Mouse (Mus musculus): ENCODE measurements around the gene Fgfr2. TPM values are rescaled to one million over a fixed set of nuclear protein-coding genes. Genes with fewer than 3 reads are reported as not detected.
"Not testable (repeated sequence)": the region's sequence is repeated elsewhere in the genome, so short reads cannot be mapped to it uniquely, and the experiment has no call there.

The Fgfr2 gene
- total RNA-seq, 2 experiments from 2014 or later, result 1.5 to 1.7 TPM

DNA sequence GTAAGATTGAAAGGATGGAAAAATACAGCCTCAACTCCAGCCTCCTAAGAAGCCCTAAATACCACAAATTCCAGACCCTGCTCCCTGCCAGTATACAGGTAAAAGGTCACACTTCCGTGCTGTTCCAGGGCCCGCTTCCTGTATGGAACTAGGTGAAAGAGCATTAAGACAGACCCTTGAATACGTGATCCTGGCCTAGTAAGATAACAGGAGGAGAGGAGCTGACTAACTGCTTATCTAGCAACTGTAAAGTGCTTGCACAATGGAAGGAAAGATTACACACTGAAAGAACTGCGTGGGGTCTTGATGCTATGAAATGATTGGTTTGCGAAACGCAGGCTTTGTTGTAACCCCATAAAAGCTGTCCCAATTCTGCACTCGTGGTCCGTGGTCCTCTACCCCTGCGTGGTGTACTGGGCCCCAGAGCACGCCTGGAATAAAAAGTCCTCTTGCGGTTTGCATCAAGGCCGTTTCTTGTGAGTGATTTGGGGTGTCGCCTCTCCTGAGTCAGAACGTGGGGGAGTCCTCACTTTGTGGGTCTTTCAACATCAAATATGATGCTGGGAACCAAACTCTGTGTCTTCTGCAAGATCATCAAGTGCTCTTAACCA is 2602.2 kb downstream of the Fgfr2 start:
- DNase-seq, result no peak
- intact Hi-C loops (cut with DNase I), result loop anchor here (2.0 kb wide), 1 partner anchor 26 kb away; no protein-coding TSS in a partner anchor

DNA sequence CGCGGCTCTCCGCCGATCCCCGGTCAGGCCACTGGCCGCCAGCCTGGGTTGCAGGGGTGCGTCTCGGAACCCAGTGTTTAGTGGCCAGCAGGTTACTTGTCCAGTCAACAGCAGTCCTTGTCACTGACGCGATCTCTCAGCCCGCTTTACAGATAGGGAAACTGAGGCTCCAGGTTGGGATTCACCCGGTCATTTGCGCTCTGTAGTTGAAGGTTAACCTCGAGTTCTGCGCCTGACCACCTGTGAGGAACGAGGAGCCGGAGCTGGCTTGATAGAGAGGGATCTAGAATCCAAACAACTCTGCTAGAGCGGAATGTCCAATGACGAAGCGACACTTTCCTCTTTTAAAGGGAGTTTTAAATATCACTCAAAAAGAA is 2603.1 kb downstream of the Fgfr2 start, which contains the start of gene Ate1:
Gene Ate1 (minus strand): TSS at position 321 of the 377 bp plus-strand sequence.
- intact Hi-C loops (cut with DNase I), result loop anchor here (2.0 kb wide), 1 partner anchor 27 kb away; no protein-coding TSS in a partner anchor
- DNase-seq, result no peak

DNA sequence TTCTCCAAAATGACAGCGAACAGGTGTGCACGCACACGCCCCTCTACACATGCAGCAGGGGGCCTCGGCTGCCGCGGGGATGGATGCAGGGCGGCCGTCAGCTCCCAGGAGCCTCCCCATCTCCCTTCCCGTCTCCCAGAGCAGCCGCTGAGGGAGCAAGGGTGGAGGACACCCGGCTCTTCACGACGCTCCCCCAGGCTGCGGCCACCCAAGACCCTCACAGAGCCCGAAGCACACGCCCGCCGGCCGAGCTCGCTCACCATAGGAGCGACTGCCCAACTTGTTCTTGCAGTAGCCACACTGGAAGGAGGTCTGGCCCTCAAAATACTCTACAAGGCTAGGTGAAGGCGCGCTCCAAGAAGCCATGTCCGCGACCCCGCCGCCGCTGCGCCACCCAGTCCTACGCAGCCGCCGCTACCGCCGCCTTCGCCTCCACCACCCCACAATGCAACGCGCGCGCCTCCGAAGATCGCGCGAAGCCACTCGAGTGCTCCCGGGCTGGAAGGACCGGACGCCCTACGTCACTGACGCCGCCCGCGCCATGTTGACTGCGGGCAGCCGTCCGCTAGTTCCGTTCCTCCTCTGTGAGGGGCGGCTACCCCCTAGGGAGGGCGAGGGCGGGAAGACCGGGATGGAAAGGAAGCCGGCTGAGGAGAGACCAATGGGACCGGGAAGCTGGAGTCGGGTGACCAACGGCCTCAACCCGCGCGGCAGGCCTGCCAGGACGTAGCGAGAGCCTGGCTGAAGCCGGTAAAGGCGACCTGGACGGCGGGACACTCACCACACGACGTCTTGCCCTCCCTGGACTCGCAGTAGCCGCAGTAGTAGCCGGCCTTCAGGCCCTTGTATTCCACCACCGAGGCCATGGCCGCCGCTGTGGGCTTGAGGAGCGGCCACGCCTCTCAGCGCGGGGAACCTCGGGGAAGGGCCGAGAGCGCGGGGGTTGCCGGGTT is 2603.8 kb downstream of the Fgfr2 start:
- DNase-seq, result peak; percentile 99
- intact Hi-C loops (cut with DNase I), result loop anchor here (2.0 to 10.0 kb wide), 2 partner anchors 27 to 345 kb away; partner anchors contain the start of gene Plekha1

DNA sequence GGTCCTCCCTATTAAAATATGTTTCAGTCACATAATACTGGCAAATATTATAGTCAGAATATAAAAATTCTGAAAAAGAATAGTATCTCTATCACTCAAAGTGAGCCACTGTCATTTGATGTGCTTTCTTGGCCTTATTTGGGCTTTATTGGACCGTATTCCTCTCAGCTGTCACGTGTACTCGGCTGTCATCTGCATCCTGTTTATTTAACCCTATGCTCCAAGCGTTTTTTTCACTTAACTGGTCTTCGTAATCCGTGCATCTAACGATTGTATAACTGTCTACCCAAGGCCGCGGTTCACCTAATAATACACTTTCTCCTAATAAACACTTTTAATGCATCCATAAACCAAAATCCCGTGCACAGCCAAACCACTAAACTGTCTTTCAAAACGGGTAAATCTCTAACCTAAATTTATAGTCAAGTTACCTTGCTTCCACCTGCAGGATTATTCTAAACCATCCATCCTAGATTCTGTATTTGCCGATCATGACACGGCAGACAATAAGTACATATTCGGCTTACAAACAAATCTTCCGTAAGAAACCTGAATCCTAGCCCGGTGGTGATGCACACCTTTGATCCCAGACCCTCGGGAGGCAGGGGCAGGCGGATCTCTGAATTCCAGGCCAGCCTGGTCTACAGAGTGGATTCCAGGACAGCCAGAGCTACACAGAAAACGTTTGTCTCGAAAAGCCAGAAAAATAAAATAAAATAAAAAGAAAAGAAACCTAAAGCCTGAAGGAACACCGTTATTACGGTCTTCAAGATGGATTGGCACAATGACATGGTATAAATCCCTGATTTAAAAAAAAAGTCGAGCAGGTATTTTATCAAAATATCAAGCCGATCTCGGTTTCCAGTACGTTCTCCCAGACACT is 2604.7 kb downstream of the Fgfr2 start:
- intact Hi-C loops (cut with DNase I), result loop anchor here (10.0 kb wide), 1 partner anchor 346 kb away; the partner anchor contains the start of gene Plekha1
- peak in 1 of 2 experiments; percentile 16 for DNase-seq

DNA sequence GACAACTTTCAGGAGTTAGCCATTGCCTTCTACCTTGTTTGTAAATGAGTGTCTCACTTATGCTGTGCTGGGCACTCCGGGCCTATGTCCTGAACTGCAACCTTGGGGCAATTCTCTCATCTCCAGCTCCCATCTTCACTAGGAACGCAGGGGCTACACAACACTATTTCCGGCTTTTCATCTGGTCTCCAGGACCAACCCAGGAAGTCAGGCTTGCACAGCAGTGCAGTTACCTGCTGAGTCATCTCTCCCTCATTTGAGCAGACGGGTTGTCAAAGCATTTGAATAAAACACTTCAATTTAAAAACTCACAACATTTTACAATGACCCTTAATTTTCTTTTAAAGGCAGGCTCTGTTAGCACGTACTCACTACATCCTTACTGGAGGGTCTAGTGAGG is 2612.9 kb downstream of the Fgfr2 start:
- intact Hi-C loops (cut with DNase I), result loop anchor here (10.0 kb wide), 1 partner anchor 355 kb away; the partner anchor contains the start of gene Plekha1
- DNase-seq, result no peak

DNA sequence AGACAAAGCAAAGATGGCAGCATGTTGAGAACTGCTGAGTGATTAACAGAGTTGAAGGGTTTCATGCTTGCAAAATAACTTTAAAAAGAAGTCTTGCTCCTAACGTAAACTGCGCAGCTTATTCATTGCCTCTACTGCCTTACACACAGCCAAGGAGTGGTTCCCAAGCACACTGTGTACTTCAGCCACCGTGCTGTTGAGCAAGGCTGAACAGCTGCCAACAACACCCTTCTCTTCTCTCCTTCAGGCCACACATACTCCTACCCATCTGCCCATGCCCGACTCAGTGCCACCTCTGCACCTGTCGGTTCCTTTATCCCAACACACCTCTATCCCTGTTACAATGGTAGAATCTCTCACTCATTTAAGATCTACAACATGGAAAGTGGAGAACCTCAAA is 2620.1 kb downstream of the Fgfr2 start:
- no peak for DNase-seq
- intact Hi-C loops (cut with DNase I), result no loop called here

DNA sequence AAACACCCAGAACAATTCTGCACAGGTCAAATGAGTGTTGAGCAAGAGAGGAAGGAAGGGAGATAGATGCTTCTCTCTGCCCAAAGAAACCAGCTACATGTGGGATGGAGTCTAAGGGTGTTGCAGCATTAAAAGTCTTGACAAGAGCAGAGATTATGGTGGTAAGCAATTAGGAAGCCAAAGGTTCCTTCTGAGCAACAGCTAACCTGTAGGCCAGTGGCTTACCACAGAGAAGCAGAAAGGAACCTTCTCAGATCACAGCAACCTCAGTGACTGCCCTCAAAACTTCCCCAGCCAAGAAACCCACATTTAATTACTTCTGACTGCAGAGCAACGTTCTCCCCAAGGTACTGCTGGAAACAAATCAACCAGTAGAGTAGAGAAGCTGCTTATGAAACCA is 2621.7 kb downstream of the Fgfr2 start:
- DNase-seq, result no peak
- intact Hi-C loops (cut with DNase I), result no loop called here

DNA sequence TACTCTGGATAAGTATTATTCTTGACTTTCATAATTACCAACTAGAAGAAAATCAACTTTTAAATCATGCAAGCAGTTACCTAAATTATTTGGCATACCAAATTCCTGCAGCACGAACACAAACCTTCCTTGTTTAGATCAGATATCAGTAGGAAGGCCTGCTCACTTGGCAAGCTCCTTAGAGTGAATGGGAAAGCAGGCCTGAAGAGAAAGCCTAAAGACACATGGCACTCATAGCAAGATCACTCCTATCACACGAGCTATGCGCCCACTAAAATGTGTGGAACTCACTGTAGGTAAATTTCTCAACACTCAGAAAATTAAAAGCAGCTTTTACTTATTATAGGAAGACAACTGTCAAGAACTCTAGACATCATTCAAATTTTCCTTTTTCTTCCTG is 2629.8 kb downstream of the Fgfr2 start:
- DNase-seq, result no peak
- intact Hi-C loops (cut with DNase I), result no loop called here

DNA sequence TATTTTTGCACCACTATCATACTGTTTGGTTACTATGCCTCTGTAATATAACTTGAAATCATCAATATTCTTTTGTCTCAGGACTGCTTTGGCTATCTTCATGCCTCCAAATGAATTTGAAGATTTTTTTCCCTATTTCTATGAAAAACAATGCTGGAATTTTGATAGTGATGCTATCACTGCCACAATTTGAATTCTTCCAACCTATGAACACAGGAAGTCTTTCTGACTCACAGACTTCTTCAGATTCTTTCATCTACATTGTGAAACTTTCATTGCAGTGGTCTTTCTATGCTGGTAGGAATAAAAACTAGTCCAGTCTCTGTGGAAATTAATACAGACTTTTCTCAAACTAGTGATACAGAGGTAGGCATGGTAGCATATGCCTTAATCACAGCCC is 2631.1 kb downstream of the Fgfr2 start:
- DNase-seq, result no peak
- intact Hi-C loops (cut with DNase I), result no loop called here

DNA sequence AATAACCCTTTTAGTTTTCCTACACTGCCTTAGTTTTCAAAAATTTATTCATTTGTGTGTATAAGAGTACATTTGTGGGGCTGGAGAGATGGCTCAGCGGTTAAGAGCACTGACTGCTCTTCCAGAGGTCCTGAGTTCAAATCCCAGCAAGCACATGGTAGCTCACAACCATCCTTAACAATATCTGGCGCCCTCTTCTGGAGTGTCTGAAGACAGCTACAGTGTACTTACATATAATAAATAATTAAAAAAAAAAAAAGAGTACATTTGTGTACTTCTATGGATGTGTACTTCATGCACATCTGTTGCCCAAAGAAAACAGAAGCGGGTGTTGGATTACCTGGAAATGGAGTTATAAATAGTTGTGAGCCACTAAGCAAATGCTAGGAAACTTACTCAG is 2644.1 kb downstream of the Fgfr2 start:
- intact Hi-C loops (cut with DNase I), result loop anchor here (5.0 kb wide), 2 partner anchors 87 to 492 kb away; no protein-coding TSS in a partner anchor
- DNase-seq, result not testable (repeated sequence)

DNA sequence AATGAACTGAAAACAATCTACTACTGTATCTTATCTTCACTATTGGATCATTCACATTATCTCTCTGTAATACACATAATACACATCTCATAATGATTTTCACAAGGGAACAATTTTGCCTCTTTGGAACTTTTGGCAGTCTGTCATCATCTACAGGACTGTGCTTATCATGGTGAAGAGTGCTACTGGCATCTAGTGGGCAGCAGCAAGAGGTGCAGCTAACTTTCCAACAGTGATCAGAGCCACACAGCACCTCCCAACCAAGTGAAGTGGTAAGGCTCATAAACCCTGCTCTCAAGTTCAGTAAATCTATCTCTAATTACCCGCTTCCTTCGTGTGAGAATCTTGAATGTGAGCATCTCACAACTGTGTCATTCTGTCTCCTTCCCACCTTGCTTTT is 2647.2 kb downstream of the Fgfr2 start:
- intact Hi-C loops (cut with DNase I), result loop anchor here (1.0 to 5.0 kb wide), 4 partner anchors 84 to 823 kb away; no protein-coding TSS in a partner anchor
- DNase-seq, result peak; percentile 22 to 38

DNA sequence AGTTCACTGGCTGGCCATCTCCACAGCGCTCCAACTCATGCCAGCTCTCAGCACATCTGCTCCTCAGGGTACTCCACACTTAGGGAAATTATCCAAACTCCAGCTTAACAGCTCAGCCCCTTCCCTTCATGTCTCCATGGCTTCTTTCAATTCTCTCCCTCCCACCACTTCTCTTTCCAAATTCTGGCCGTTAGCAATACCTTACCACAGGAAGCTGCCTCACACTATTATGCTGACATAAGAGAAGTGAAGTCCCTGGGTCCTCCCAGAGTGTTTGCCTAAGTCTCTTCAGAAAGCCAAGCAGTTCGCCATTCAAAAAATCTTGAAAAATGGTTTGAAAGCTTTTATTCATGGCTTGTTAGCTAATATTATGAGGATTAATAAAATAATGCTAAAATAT is 2649.3 kb downstream of the Fgfr2 start:
- DNase-seq, result no peak
- intact Hi-C loops (cut with DNase I), result no loop called here

DNA sequence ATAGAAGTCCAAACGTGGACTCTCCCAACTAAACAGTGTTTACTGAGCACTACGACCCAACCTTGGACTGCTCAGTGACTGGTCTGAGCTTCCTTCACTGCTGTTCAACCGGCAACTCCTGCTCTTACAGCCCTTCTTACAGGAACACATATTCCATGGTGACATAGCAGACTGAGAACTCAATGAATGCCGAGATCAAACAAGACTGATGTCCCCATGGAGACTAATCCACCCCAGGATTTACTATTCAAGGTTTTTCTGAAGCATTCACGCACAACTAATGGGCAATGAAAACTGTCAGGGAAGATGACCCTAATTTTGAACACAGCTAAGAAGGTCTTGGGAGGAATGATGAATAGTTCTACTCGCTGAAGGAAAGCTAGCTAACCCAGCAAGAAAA is 2650.5 kb downstream of the Fgfr2 start:
- intact Hi-C loops (cut with DNase I), result no loop called here
- no peak for DNase-seq

DNA sequence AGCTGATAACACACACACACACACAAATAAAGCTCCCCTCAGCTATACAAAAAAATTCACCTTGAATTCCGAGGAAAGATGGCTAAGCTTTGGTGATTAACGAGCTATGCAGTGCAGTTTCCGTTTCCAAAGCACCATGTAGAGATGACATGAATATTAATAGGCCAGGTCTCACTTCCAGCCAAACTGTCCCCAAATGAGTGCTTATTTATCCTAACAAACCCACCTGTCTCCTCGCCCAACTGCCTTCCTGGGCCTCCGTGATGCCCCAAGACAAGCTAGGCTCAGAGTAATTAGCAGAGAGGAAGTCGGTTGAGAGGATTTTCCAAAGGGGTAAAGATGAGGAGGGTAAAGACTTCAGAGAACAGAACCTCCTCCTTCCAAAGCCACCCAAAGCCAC is 2652.1 kb downstream of the Fgfr2 start:
- intact Hi-C loops (cut with DNase I), result no loop called here
- no peak for DNase-seq

DNA sequence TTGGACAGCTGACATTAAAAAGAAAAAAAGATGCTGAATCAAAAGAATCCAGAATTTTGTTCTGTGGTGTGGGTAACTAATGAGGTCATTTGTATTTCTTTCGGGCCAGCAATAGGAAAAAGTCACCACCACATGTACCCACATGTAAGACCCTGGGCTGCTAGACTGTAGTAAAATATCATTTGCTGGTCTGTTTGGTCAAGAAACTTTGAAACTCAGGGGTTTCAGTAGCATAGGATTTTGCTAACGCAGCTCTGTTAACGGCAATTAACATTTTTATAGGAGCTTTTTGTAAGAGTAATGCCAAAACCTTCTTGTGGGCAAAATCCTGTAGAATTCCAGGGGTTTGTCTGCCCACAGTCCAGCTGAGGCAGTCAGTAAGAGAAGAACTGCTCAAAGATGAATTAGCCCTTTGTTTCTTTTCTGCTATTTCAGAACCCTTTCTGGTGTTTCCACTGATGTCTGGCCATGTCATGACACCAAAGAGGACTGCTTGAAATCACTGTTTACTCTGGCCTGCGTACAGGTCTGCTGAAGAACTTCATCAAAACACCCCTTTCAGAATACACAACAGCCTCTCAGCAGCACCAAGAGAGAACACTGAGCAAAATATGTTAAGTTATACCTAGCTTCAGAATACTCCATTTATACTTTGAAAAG is 2667.4 kb downstream of the Fgfr2 start:
- intact Hi-C loops (cut with DNase I), result no loop called here
- peak in 1 of 2 experiments; percentile 7 for DNase-seq

DNA sequence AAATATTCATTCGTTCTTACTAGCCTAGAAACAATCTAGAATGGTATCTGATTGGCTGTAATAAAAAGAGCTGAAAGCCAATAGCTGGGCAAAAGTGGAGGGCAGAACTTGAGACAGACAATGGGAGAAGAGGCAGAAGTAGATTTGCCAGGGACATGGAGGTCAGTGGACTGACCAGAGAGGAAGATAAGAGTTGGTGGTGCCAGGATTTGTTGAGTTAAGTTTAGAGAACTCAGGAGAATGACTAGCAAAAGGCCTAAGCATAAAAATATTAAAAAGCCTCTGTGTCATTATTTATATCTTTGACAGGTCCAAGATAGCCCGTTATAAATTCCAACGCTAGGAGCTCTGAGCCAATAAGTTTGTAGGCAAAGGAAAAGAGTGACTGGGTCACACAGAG is 2668.9 kb downstream of the Fgfr2 start:
- DNase-seq, result no peak
- intact Hi-C loops (cut with DNase I), result no loop called here

DNA sequence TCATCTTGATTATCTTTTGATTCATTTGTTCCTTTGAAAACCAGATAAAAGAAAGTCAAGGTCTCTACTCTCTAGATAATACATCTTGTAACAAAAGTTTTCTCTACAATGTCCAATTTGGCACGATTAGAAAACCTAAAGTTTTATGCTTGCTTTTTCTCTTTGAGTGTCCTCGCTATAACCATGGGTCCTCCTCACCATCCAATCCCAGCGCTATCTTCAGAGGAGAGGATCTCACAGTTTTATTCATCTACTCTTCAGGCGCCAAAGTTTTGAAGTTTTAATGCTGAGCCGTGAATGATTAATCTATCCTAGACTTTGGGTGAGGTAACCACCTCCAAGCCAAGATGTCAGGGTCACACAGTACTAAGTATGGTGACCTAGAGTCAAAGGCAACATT is 2687.4 kb downstream of the Fgfr2 start:
- intact Hi-C loops (cut with DNase I), result no loop called here
- no peak for DNase-seq

DNA sequence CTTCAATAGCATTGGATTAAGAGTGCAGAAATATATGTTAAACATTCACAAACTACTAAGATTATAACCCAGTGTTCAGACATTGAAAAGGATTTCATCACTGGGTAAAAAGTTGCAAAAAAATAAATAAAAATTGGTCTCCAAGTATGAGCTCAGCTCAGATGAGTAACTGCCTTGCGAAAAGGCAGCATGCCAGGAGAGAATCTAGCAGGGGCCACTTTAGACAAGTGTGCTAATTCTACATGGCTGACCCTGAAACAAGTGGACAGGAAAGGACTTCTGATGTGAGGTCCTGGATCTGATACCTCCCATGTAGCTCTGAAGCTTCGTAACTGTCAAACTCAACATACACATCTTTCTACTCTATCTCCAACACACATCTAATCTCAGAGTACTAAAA is 2691.0 kb downstream of the Fgfr2 start:
- intact Hi-C loops (cut with DNase I), result no loop called here
- DNase-seq, result peak in 1 of 2 experiments; percentile 13

DNA sequence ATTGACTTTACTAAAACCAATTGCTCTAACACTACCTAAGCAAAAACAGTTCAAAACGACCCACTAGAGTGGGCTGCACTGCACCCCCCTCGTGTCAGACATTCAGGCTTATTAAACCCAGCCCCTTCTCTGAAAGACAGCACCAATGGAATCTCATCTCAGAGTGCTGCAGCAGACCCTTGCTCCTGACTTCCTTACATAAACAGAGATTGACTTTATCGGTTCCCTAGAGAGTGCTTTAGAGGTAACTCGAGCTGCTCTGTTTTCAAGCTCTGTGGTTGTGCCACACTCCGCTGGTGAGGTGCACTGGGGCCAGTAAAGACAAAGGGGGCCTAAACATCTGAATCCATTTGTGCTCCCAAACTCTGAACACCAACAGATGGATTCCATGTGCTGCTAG is 2696.6 kb downstream of the Fgfr2 start:
- DNase-seq, result no peak
- intact Hi-C loops (cut with DNase I), result no loop called here

DNA sequence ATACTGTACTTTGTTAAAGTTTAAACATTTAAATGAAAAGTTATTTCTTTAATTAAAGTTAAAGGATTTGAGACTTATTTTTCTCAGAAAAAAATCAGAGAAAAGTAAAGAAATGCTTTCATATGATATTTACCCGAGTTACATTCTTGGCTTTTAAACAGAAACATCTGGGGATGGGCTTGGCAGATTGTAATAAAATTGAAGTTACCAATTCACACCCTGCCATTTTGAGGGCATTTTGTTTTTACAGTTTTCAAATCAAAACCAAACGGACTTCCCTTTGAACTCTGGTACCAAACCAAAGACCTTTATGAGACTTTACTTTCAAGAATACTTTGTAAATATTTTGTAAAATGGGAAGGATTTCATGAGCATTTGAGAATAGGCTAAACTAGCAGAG is 2697.2 kb downstream of the Fgfr2 start:
- intact Hi-C loops (cut with DNase I), result no loop called here

More for the DNA sequence above, 2697.2 kb downstream of the Fgfr2 start:
- no peak for DNase-seq
